9 mouse cellular contexts compared by ENCODE assay signal in the genomic region with DNA sequence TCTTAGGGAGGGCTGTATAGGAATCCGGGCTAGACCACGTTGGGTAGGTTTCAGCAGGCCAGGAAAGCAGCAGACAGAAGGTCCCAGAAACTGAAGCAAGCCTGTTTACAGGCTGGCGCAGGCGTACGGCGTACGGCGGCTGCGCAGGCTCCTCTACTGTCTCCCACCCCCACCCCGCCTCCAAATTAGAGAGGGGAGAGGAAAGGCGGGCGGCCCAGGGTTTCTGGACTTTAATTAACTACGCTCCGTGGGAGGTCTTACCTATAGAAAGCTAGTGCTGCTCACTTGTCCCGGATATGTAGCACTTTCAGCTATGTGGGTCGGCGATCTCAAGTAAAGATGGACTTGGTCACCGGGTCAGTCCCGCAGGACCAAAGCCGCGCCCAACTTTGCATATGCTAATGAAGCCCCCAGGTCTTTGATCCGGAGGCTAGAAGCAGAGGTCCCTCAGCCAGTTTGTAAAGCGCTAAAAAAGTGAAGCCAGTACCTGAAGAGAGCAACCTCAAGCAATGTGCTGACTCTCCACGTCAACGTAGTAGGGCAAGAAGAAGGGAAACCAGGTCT. TPM values are rescaled to one million over a fixed set of nuclear protein-coding genes. Genes with fewer than 3 reads are reported as not detected.
DNase-seq lines count a peak whose midpoint lies in the region; ATAC-seq lines count a peak whose summit lies in the region.
"Had no signal": no experiment of that assay in that cellular context is flagged by ENCODE, and none has a peak within 500 bp of the region (broad histone marks: within the 10 kb centered on the region; RNA-seq: fewer than 3 reads in every experiment).

A gene (minus strand): TSS at position 340 of the 564 bp plus-strand sequence.

- peak within 1 kb of the TSS; percentile 41 for H3K4me3 ChIP-seq in embryonic facial prominence, embryonic 11.5 days (ENCODE audit: low read depth, low read length)
- H3K4me3 ChIP-seq in heart, embryonic 16.5 days (ENCODE audit: low read length): peak within 1 kb of the TSS; percentile 59
- H3K4me3 ChIP-seq in liver, embryonic 12.5 days: peak within 1 kb of the TSS; percentile 45
- H3K4me3 ChIP-seq in neural tube, embryonic 11.5 days (ENCODE audit: low read depth, low read length): peak within 1 kb of the TSS; percentile 38

- DNase-seq in layer of hippocampus, adult 11-12 months (ENCODE audit: low spot score): peak; percentile 27
- DNase-seq in layer of hippocampus, adult 9-10 months (ENCODE audit: low spot score): no peak
- peak; percentile 70 for DNase-seq in embryonic facial prominence, embryonic 11.5 days (ENCODE audit: low spot score)
- peak; percentile 62 for DNase-seq in kidney, postnatal 14 days
- peak; percentile 57 for DNase-seq in neural tube, embryonic 11.5 days (ENCODE audit: low spot score)
- no peak for DNase-seq in spleen, postnatal 14 days (ENCODE audit: low spot score in 2 of 2)

- no peaks in the 10 kb centered on the region for H3K36me3 ChIP-seq in embryonic facial prominence, embryonic 11.5 days (replicated peaks; ENCODE audit: control insufficient read depth, insufficient read depth, low read depth, low read length)
- H3K36me3 ChIP-seq in heart, embryonic 16.5 days (ENCODE audit: control insufficient read depth, insufficient read depth): no peaks in the 10 kb centered on the region
- no peaks in the 10 kb centered on the region for H3K36me3 ChIP-seq in liver, embryonic 12.5 days
- no peaks in the 10 kb centered on the region for H3K36me3 ChIP-seq in neural tube, embryonic 11.5 days (ENCODE audit: control insufficient read depth, insufficient read depth, low read length)
- H3K36me3 ChIP-seq: G1E had no signal

- peak; percentile 88 for ATAC-seq in embryonic facial prominence, embryonic 11.5 days (replicated peaks; ENCODE audit: insufficient number of reproducible peaks, low FRiP score, low TSS enrichment, low read depth)
- peak; percentile 86 for ATAC-seq in heart, embryonic 16.5 days (replicated peaks; ENCODE audit: extremely low read depth, insufficient read depth, low FRiP score)
- ATAC-seq in liver, embryonic 12.5 days: peak; percentile 58; the same call in 1 of the 2 replicates
- ATAC-seq in neural tube, embryonic 11.5 days (ENCODE audit: insufficient read depth, low FRiP score, low TSS enrichment): peak; percentile 88

- peak within 1 kb of the TSS; percentile 55 for H3K4me2 ChIP-seq in embryonic facial prominence, embryonic 11.5 days (ENCODE audit: low read depth, low read length)
- H3K4me2 ChIP-seq in heart, embryonic 16.5 days (ENCODE audit: low read depth, low read length): peak within 1 kb of the TSS; percentile 69
- peak within 1 kb of the TSS; percentile 66 for H3K4me2 ChIP-seq in liver, embryonic 12.5 days
- peak within 1 kb of the TSS; percentile 60 for H3K4me2 ChIP-seq in neural tube, embryonic 11.5 days (ENCODE audit: low read depth)

- no peak within 1 kb of the TSS for H3K27ac ChIP-seq in embryonic facial prominence, embryonic 11.5 days (replicated peaks; ENCODE audit: low read depth, low read length)
- H3K27ac ChIP-seq in heart, embryonic 16.5 days (ENCODE audit: low read length): peak within 1 kb of the TSS; percentile 37
- no peak within 1 kb of the TSS for H3K27ac ChIP-seq in liver, embryonic 12.5 days
- no peak within 1 kb of the TSS for H3K27ac ChIP-seq in neural tube, embryonic 11.5 days (ENCODE audit: low read depth, low read length)

- no peaks in the 10 kb centered on the region for H3K4me1 ChIP-seq in embryonic facial prominence, embryonic 11.5 days (ENCODE audit: control insufficient read depth, insufficient read depth, low read length)
- 0 out of 2 replicates have a peak, but pooled peaks cover 5% of the 10 kb centered on the region for H3K4me1 ChIP-seq in heart, embryonic 16.5 days (ENCODE audit: control insufficient read depth, insufficient read depth, low read length)
- H3K4me1 ChIP-seq in liver, embryonic 12.5 days: peaks cover 4% of the 10 kb centered on the region; the same call in 1 of the 2 replicates
- 0 out of 2 replicates have a peak, but pooled peaks cover 2% of the 10 kb centered on the region for H3K4me1 ChIP-seq in neural tube, embryonic 11.5 days (ENCODE audit: control insufficient read depth, insufficient read depth, low read length)

- no peaks in the 10 kb centered on the region for H3K27me3 ChIP-seq in embryonic facial prominence, embryonic 11.5 days (ENCODE audit: control insufficient read depth, insufficient read depth, low read length)
- no peaks in the 10 kb centered on the region for H3K27me3 ChIP-seq in heart, embryonic 16.5 days (ENCODE audit: control insufficient read depth, insufficient read depth, low read length)
- H3K27me3 ChIP-seq in liver, embryonic 12.5 days (replicated peaks): peaks cover 4% of the 10 kb centered on the region; the same call in 1 of the 2 replicates
- no peaks in the 10 kb centered on the region for H3K27me3 ChIP-seq in neural tube, embryonic 11.5 days (ENCODE audit: control insufficient read depth, insufficient read depth, low read length)

- H3K9me3 ChIP-seq in embryonic facial prominence, embryonic 11.5 days (replicated peaks; ENCODE audit: control insufficient read depth, low read length): no peaks in the 10 kb centered on the region
- H3K9me3 ChIP-seq in heart, embryonic 16.5 days (replicated peaks; ENCODE audit: control insufficient read depth, low read length): no peaks in the 10 kb centered on the region
- H3K9me3 ChIP-seq in liver, embryonic 12.5 days (replicated peaks): no peaks in the 10 kb centered on the region
- H3K9me3 ChIP-seq in neural tube, embryonic 11.5 days (ENCODE audit: control insufficient read depth, low read length): no peaks in the 10 kb centered on the region
- H3K9me3 ChIP-seq: G1E had no signal

- H3K9ac ChIP-seq in embryonic facial prominence, embryonic 11.5 days (replicated peaks; ENCODE audit: low read length): peak within 1 kb of the TSS; percentile 50
- H3K9ac ChIP-seq in heart, embryonic 16.5 days (ENCODE audit: low read length): peak within 1 kb of the TSS; percentile 61
- no peak within 1 kb of the TSS for H3K9ac ChIP-seq in liver, embryonic 12.5 days
- H3K9ac ChIP-seq in neural tube, embryonic 11.5 days (ENCODE audit: low read length): peak within 1 kb of the TSS; percentile 52

- WGBS in embryonic facial prominence, embryonic 11.5 days: under 1% methylated on average over 25 of the region's 25 CpGs
- 1% methylated on average over 25 of the region's 25 CpGs for WGBS in heart, embryonic 16.5 days
- 1% methylated on average over 25 of the region's 25 CpGs for WGBS in liver, embryonic 12.5 days (ENCODE audit: insufficient replicate concordance)
- WGBS in neural tube, embryonic 11.5 days: under 1% methylated on average over 25 of the region's 25 CpGs

RNA-seq across cellular contexts. Expression of the gene that starts here (rescaled TPM):
- 0.35 and 0.60 TPM in 2 replicates for polyA plus RNA-seq in embryonic facial prominence, embryonic 11.5 days (2014; fragmentation: Nextera tagmentation; extraction: Ambion mirVana)
- polyA plus RNA-seq in heart, embryonic 16.5 days (2015; fragmentation: Nextera tagmentation; extraction: Ambion mirVana): 2.0 and 2.2 TPM in 2 replicates
- 0.15 and 0.33 TPM in 2 replicates for polyA plus RNA-seq in liver, embryonic 12.5 days (2016; fragmentation: Nextera tagmentation; extraction: Ambion mirVana)
- polyA plus RNA-seq in neural tube, embryonic 11.5 days (2014; fragmentation: Nextera tagmentation; extraction: Ambion mirVana): 0.41 and 0.72 TPM in 2 replicates
- polyA plus RNA-seq: G1E had no signal

Comparison
In these comparisons a context has a peak if more than half of its experiments do, and no peak if none do; other contexts are left out.
1. DNase-seq: peak in layer of hippocampus, adult 11-12 months (single experiment) and kidney, postnatal 14 days (single experiment); none in layer of hippocampus, adult 9-10 months (single experiment) and spleen, postnatal 14 days (0 of 2).
2. Peak in DNase-seq, ATAC-seq, H3K4me3 ChIP-seq, H3K9ac ChIP-seq and H3K4me2 ChIP-seq in embryonic facial prominence, embryonic 11.5 days; RNA of the gene not detected or under 1 TPM.
3. Peak in ATAC-seq, H3K4me3 ChIP-seq and H3K4me2 ChIP-seq in liver, embryonic 12.5 days; RNA of the gene not detected or under 1 TPM.
4. Peak in DNase-seq, ATAC-seq, H3K4me3 ChIP-seq, H3K9ac ChIP-seq and H3K4me2 ChIP-seq in neural tube, embryonic 11.5 days; RNA of the gene not detected or under 1 TPM.
5. Peak in every context shown above with its lines, with median percentiles within 50 percentile points of each other: ATAC-seq, H3K4me2 ChIP-seq and H3K4me3 ChIP-seq.